Mouse (Mus musculus): Measurements from ENCODE around the gene Exoc7.

Gene Exoc7

DNA sequence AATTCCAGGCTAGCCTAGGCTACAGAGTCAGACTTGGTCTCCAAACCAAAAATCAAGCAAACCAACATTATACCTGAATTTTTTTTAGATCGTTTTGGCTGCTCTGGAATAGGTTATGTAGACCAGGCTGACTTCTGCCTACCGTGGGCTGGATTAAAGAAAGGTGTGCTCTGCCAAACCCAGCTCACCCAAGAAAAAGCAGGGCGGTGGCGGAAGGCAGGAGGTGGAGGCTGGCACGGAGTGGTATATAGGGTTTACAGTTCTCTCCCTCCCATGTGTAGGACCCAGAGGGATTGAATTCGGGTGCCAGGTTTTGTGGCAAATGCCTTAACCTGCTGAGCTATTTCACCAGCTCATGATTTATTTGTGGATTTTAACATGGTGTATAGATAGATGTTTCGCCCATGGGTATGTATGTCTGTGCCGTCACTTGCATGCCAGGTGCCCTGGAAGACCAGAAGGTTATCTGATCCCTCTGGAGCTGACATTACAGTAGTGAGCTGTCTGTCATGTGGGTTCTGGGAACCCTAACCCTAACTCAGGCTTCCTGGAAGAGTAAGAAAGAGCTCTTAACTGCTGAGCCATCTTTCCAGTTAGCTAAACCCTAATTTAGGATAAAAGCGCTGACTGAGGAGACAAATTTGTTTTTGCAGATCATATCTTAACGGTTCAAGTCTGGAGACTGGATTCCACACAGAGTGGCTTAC is at the start of gene Exoc7:
Gene Exoc7 (minus strand): TSS at position 215 of the 707 bp plus-strand sequence.
- DNase-seq = no peak

DNA sequence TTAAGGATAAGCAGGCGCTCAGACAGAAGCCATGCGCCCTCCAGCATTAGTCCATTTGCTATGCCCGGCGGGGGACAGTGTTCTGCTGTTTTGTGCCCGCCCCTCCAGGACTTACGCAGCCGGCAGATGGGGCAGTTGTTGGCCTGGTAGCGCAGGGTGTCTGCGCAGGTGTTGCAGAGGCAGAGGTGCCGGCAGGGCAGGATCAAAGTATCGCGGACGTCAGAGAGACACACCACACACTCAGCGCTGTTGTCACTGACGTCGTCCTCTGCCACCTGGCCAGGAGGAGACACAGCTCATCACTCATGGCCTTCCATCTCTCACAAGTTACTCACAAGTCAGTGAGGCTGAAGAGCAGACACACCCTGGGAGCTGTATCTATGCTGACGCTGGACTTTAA is 47.5 kb upstream of the Exoc7 start:
- no peak for DNase-seq

- no peak for DNase-seq
These were observed 46.5 kb upstream of the Exoc7 start for GRCm38 (mm10) chr11:116353535-116353934.

- no peak for DNase-seq
These were observed 44.3 kb upstream of the Exoc7 start for GRCm38 (mm10) chr11:116351294-116351693.

DNA sequence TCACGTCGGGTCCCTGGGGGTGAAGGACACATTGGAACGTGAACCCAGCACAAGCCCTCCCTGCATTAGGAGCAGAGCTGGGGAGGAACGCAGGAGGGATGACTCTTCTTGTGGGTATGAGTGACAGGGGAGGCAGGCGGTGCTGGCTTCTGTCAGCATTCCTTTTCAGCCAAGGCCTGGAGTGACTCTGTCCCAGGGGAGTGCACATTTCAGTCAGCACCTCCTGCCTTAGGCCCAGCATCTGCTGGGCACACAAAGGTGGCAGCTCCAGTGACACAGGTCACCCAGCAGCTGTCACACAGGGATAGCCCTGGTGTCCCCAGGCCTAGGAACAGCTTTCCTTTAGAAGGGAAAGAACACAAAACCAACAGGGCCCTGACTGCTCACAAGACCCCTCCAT is 40.9 kb upstream of the Exoc7 start:
- no peak for DNase-seq

- no peak for DNase-seq
These were observed 40.0 kb upstream of the Exoc7 start for GRCm38 (mm10) chr11:116347012-116347411.

DNA sequence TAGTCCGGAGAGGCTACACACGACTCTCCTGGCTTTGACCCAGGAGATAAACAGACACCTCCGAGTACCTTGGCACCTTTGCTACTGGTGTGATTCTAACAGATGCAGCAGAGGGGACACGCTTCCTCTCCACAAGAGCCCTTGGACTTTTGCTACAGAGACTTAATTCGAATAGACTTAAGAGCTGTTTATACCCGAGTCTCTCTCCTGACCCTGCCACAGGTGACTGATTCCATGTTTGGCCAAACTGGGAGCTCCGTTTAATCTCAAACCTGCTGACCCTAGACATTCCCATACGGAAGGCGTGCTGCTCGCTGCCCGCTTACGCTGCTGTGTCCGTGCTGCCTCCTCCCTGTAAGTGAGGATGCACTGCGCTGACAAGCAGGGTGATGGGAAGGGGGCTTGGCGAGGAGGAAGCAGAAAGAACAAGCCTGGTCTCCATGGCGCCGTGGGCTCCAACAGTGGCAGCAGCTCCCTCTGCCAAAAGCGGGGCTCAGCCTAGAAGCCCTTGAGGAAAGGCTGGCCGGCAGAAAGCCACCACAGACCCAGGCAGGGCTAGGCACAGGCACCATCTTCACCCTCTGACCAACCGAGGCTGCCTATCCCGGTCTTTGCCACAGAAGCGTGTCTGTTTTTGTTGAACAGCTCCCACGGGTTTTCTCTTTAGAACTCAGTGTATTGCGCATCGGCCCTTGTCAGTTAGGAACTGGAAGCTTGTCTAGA is 35.2 kb upstream of the Exoc7 start:
- DNase-seq = no peak

- no peak for DNase-seq
These were observed 30.5 kb upstream of the Exoc7 start for GRCm38 (mm10) chr11:116337531-116337930.

- no peak for DNase-seq
These were observed 30.0 kb upstream of the Exoc7 start for GRCm38 (mm10) chr11:116337000-116337399.

DNA sequence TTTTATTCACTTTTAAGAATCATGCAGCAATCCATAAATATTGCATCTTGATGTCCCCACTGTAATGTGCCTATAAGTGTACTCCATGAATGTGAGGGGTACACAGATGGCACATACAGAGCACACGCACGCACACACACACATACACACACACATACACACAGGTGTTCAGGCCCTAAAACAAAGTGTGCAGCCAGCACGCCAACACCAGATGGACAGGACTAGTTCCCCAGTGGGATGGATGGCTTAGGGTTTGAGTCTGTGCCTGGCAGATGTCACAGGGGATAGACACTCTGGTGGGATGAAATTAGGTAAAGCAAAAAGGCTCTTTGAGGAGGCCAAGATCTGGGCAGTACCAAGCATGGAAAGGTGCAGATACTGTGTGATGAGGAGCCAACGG is 29.4 kb upstream of the Exoc7 start:
- no peak for DNase-seq

DNA sequence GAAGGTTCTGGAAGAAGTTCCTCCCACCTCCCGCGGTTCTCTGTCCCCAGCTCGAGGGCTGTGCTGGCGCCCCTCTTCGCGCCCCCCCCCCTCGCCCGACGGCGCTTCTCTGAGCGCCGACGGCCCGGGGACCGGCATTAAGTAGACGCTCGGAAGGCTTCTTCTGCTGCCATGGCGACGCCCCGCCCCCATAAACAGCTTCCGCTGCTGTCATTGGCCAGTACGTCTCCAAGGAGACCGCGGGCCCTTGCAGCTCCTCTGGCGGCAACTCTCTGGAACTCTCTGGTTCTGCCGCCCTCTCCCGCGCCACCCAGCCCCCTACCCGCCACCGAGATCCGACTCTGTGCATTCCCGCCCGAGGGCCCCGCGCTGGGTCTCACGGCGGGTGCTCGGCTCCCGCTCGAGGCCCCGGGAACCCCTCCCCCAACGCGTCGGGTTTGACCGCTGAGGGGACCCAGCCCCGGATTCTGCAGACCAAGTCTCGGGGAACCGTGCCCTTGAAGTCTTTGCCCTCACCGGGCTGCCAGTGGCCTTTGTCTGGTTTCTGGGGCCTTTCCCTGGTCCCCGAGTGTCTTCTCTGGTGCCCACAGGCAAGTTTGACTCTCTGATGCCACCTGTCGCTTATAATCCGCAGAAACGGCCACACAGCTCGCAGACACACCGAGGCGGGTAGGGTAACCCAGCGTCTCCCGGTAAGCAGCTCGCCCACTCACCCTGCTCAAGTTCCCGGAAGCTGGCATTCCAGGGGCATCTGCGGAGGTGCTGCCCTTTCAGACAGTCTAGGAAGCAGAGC is 28.4 kb upstream of the Exoc7 start, which contains the start of gene Foxj1:
Gene Foxj1 (minus strand): TSS at position 156 of the 793 bp plus-strand sequence.
- peak; percentile 94 for DNase-seq

- DNase-seq = no peak
These were observed 27.4 kb upstream of the Exoc7 start for GRCm38 (mm10) chr11:116334417-116334782.

DNA sequence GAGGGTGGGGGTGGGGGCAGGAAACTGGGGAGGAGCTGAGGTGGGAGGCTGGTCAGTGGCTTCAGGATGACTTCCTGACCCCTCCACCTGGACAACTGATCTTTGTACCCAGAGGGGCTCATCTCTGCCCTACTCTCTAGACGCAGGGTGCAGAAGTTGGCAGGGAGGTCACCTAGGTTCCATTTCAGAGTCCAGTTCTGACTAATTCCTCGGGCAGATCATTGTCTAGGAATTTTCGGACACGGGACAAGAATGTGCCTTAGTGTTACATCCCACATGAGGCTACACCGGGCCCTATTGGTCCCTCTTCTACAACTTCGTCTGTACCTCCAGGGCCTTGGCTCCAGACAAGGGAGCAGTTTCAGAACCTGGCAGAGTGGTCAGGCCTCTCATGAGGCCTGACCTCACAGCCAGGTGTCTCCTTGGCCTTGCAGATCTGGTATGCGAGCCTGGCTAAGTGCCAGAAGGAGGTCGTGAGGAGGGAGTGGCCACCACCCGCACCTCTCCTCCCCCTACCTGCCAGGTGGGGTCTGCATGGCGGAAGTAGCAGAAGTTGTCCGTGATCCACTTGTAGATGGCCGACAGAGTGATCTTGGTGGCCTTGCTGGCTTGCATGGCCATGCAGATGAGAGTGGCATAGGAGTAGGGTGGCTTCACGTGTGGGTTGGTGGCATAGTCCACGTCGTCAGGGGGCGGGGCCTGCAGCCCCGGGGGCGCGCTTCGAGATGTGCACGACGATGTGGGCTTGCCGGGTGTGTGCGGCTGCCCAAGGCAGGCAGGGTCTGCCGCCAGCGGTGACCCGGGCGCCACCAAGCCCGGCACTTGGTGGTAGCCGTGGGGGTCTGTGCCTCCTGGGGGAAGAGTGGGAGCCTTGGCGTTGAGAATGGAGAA is 26.7 kb upstream of the Exoc7 start:
- DNase-seq = no peak

- no peak for DNase-seq
These were observed 25.9 kb upstream of the Exoc7 start for GRCm38 (mm10) chr11:116332983-116333270.

DNA sequence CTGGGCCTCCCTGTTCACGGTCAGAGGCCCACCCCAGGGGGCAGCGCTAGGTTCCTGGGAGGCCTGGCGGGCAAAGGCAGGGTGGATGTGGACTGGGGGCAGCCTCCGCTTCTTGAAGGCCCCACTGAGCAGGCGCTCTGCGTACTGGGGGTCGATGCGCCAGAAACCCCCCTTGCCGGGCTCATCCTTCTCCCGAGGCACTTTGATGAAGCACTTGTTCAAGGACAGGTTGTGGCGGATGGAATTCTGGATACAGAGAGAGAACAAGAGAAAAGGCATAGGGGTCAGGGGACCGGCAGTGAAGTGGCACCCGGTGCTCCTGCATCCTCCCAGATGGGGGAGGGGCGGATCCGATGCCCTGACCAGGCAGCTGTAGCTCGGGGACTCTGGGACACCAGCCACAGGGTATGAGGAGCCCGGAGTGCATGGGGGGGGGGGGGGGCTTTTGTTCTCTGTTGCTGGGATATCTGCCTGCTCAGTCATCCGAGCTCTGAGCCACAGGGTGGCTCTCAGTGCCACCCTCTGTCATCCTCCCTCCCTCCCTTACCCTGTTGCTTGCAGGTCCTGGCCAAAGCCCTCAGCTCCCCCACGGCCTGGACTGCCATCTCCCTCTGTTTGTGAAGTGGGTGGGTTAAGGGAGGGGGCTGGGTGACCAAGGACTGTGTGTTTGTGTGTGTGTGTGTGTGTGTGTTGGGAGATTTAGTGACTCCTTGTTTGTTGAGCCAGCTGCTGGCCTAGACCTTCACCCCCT is 25.4 kb upstream of the Exoc7 start:
- DNase-seq = no peak

- no peak for DNase-seq
These were observed 23.1 kb upstream of the Exoc7 start for GRCm38 (mm10) chr11:116330211-116330518.

GRCm38 (mm10) chr11:116329314-116330210 is 22.5 kb upstream of the Exoc7 start:
- no peak for DNase-seq

GRCm38 (mm10) chr11:116326963-116327603 is 20.1 kb upstream of the Exoc7 start:
- no peak for DNase-seq

- DNase-seq = peak; percentile 81
These were observed 12.0 kb upstream of the Exoc7 start for GRCm38 (mm10) chr11:116318719-116319659.
